Mouse (Mus musculus) embryonic stem cell, embryonic (primary cell): ENCODE data around the gene Ing1.

Source experiments
- CTCF ChIA-PET, 4 experiments: fragments of 300-600 bp in 2 of 4; fragments of 350-600 bp in 2 of 4; sonication (Branson Sonifier 250); formaldehyde crosslinking; loops; one replicate each; lab custom pipeline; 2022; ENCODE audit warnings: inconsistent platforms in 2 of 4; lab: Charles Lee
- POLR2A ChIA-PET, 4 experiments: fragments of 300-600 bp in 2 of 4; fragments of 350-600 bp in 2 of 4; sonication (Branson Sonifier 250); formaldehyde crosslinking; loops; one replicate each; lab custom pipeline; 2022; ENCODE audit warnings: antibody characterized with exemption in 4 of 4, inconsistent platforms in 1 of 4; lab: Charles Lee

Gene Ing1

DNA sequence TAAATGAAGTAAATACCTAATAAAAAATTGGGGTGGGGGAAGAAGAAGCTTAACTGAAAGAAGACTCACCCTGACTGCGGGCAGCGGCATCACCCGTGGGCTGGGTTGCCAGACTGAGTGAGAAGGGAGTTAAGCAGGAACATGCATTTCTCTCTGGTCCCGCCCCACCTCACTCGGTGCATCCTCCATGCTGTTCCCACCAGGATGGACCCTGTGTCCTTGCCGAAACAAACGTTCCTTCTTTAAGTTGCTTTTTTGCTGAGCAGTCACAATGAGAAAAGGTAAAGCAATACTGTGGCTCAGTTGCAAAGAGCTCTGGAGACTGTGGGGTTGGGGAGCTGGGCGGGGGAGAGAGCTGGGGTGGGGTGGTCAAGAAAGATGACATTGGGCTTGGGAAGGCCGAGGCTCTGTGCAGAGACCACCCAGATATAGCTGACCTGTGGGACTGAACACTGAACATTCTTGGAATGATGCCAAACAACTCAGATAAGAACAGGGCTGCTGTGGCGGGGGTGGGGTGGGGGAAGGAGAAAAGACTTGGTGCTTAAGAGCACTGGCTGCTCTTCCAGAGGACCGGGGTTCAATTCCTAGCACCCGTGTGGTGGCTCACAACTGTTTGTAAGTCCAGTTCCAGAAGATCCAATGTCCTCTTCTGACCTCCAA lies 38.0 kb downstream of the Ing1 start:
- ChIA-PET CTCF (interaction anchor here (0.6 to 1.0 kb wide), 6 partner anchors 8 to 650 kb away, joined by 3 to 13 read pairs (median 4); no protein-coding TSS in a partner anchor), POLR2A (interaction anchor here in 3 of 4 experiments (0.6 to 4.3 kb wide), 20 partner anchors 8 to 80 kb away, joined by 3 to 17 read pairs (median 4); partner anchors contain the start of gene Ing1 (in 2 of the 3))

DNA sequence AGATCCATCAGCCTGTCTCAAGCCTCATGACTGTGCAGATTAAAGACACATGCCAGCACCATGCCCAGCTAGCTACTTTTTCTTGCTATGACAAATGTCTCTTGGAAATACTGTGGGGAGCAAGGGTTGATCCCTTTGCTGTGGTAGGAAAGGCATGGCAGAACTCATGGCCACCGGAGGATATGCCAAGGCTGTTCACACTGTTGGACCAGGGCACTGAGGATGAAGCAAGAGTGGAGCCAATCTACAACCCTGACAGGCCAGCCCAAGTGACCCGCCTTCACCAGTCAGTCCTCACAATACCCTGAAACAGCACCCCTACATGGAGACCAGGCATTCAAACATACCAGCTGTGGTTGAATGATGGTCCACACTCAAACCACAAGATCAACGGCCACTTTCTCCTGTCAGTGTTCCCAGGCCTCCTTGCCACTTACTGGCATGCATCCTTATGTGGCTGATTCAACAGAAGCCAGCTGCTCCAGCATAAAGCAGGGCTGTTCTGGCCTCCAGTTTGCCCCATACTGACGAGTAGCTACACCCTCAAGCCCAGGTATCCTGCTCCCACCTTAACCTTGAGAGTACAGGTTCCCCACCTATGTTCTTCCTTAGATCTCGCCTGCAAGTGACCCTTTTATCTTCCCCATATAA lies 45.1 kb downstream of the Ing1 start:
- POLR2A ChIA-PET, result interaction anchor here in 2 of 4 experiments (0.9 to 41.6 kb wide), 6 partner anchors 8 to 76 kb away, joined by 3 to 1282 read pairs (median 10); partner anchors contain the start of gene Ankrd10 (in 2 of the 2)
- CTCF ChIA-PET, result interaction anchor here in 1 of 4 experiments (0.9 to 2.9 kb wide), 5 partner anchors 8 to 181 kb away, joined by 3 to 13 read pairs (median 4); no protein-coding TSS in a partner anchor

DNA sequence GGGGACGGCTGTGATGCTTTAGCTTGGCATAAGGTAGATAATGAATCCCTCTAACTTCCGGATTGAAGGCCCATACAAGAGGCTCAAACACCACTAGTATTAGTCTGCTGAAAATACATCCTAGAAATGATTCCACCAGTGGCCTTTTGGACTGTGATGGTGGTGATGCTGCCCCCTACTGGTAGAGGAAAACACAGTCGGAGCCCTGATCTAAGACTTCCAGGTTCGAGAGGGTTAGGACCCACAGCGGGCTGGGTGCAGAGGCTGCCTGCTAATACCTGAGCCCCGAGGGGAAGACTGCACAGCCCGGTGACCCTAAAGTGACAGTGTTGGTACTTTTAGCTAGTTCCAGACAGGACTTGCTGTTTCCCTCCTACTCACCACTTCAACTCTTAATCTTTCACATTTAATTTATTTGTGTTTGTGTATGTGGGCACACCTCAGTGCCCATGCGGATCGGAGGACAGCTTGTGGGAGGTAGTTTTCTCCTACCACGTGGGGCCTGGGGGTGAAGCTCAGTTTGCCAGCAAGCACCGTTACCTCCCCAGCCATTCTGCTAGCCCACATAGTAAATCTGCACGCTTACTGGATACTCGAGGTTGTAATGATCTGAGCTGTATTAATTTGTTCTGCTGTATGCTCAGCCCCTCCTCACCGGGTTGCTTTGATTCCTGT lies 46.8 kb downstream of the Ing1 start:
- POLR2A ChIA-PET, result interaction anchor here (0.6 to 41.6 kb wide), 17 partner anchors 8 to 104 kb away, joined by 3 to 1282 read pairs (median 4); partner anchors contain the start of genes Ankrd10 (in 2 of the 4), Ing1 (in 2 of the 4) and Naxd (in 1 of the 4)
- CTCF ChIA-PET, result interaction anchor here (0.7 to 2.9 kb wide), 12 partner anchors 9 to 181 kb away, joined by 3 to 13 read pairs (median 4); no protein-coding TSS in a partner anchor

- POLR2A ChIA-PET, result interaction anchor here in 1 of 4 experiments (1.6 to 41.6 kb wide), 2 partner anchors 19 to 78 kb away, joined by 3 to 1282 read pairs; partner anchors contain the start of gene Ankrd10
- CTCF ChIA-PET, result no interaction called here
Observed at GRCm38 (mm10) chr8:11608848-11609247, 53.5 kb downstream of the Ing1 start.
